Mouse (Mus musculus) small intestine, adult 2 months (tissue): Measurements from ENCODE around the gene Klf3.

Experiments used
- CTCF ChIP-seq: fragments of 200-500 bp; IDR thresholded peaks from 2 replicates; pipeline ENCODE4 v1.5.1; 2012; ENCODE audit warnings: low read depth, mild to moderate bottlenecking, control low read depth, inconsistent platforms, low read length, moderate library complexity, mixed read lengths; ENCODE audit not compliant: insufficient replicate concordance, insufficient read length; ENCODE audit errors: extremely low read depth
- POLR2A ChIP-seq: fragments of 200-500 bp; IDR thresholded peaks from 2 replicates; pipeline ENCODE4 v1.6.1; 2012; ENCODE audit warnings: low read depth, mild to moderate bottlenecking, control low read depth, inconsistent platforms, low read length, moderate library complexity

- TF ChIP-seq POLR2A (no peak), CTCF (no peak)
Measured at GRCm38 (mm10) chr5:64867551-64867950, 64.4 kb downstream of the Klf3 start.
